ENCODE assay signal across 8 mouse cellular contexts in the genomic region with DNA sequence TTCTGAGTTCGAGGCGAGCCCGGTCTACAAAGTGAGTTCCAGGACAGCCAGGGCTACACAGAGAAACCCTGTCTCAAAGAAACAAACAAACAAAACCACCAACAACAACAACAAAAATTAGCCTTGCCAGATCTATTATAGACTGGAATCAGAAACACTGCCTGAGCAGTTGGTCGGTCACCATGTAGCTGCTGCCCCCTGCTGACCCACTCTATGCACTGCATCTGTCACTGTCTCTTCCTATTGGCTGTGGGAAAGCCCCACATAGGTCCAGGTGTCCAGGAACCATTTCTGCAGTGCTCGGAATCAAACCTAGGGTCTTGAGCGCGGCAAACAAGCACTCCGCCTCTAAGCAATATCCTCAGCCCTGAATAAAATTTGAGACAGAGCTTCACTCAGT. TPM values are rescaled to one million over a fixed set of nuclear protein-coding genes. Genes with fewer than 3 reads are reported as not detected.
DNase-seq lines count a peak whose midpoint lies in the region; ATAC-seq and TF ChIP-seq lines count a peak whose summit lies in the region.

No protein-coding gene starts in this region.

- H3K27me3 ChIP-seq in heart, embryonic 12.5 days (replicated peaks): no peaks in the 10 kb centered on the region
- peaks cover 16% of the 10 kb centered on the region for H3K27me3 ChIP-seq in G1E (ENCODE audit: insufficient read depth, low read length)

- H3K4me1 ChIP-seq in heart, embryonic 12.5 days (replicated peaks): no peaks in the 10 kb centered on the region; the same call in 1 of the 2 replicates
- H3K4me1 ChIP-seq in G1E (ENCODE audit: insufficient read depth, low read depth, low read length): no peaks in the 10 kb centered on the region

- ATAC-seq in heart, embryonic 12.5 days (ENCODE audit: insufficient number of reproducible peaks, low FRiP score): no peak
- no peak for ATAC-seq in G1E (ENCODE audit: extremely low read depth, insufficient number of reproducible peaks, low FRiP score, poor library complexity, severe bottlenecking)
- ATAC-seq in cerebellum, adult (ENCODE audit: insufficient number of reproducible peaks, low FRiP score, low TSS enrichment): 0 out of 2 replicates have a peak, but pooled peaks have one; percentile 54

- no peak overlapping the region for H3K9ac ChIP-seq in heart, embryonic 12.5 days

- no peak overlapping the region for H3K4me3 ChIP-seq in heart, embryonic 12.5 days
- no peak overlapping the region for H3K4me3 ChIP-seq in G1E (ENCODE audit: low read depth, low read length)

- peak; percentile 94 for DNase-seq in heart, adult 11 months
- DNase-seq in G1E (ENCODE audit: low spot score): peak; percentile 8
- peak; percentile 78 for DNase-seq in gastrocnemius, adult 18-20 months (ENCODE audit: low spot score)
- peak; percentile 62 for DNase-seq in layer of hippocampus, adult 11-12 months (ENCODE audit: low spot score)
- peak; percentile 74 for DNase-seq in lung, postnatal 10 days
- DNase-seq in spleen, adult 12 weeks (ENCODE audit: low spot score): peak; percentile 28

- H3K27ac ChIP-seq in heart, embryonic 12.5 days (ENCODE audit: poor library complexity, severe bottlenecking): no peak overlapping the region

- peak; percentile 55 for TF ChIP-seq CTCF in G1E (IDR thresholded peaks at IDR 0.05; ENCODE audit: low read depth, low read length)

- WGBS in heart, embryonic 12.5 days: 69% methylated on average over 8 of the region's 8 CpGs

- no peaks in the 10 kb centered on the region for H3K9me3 ChIP-seq in heart, embryonic 12.5 days (replicated peaks)
- H3K9me3 ChIP-seq in G1E (replicated peaks): no peaks in the 10 kb centered on the region

- no peaks in the 10 kb centered on the region for H3K36me3 ChIP-seq in heart, embryonic 12.5 days
- no peaks in the 10 kb centered on the region for H3K36me3 ChIP-seq in G1E (replicated peaks)

- no peak overlapping the region for H3K4me2 ChIP-seq in heart, embryonic 12.5 days

RNA-seq across cellular contexts. Expression of gene Ice2, which starts 29.6 kb away (rescaled TPM):
- 14.0 and 17.4 TPM in 2 replicates for polyA plus RNA-seq in heart, embryonic 12.5 days (2016; fragmentation: Nextera tagmentation; extraction: Ambion mirVana)
- total RNA-seq in G1E (2014; fragmentation: Nextera tagmentation) (44.6 and 44.9 TPM in 2 replicates), G1E (2017) (22.8 and 29.1 TPM in 2 replicates)
- 0.99 TPM in 2 replicates for polyA plus RNA-seq in G1E (2012)
- 1 to 10 TPM; 4.5 to 5.3 TPM for total RNA-seq in gastrocnemius, adult 18-20 months (2021)

Comparison
In these comparisons a context has a peak if more than half of its experiments do, and no peak if none do; other contexts are left out.
1. DNase-seq: peak in every context shown above with its lines; median percentile 94 in heart, adult 11 months; 78 in gastrocnemius, adult 18-20 months; 74 in lung, postnatal 10 days; 62 in layer of hippocampus, adult 11-12 months; 28 in spleen, adult 12 weeks; 8 in G1E.